Mouse (Mus musculus) G1E-ER4 (cell line): ENCODE measurements around the gene Tbxas1. TPM values are rescaled to one million over a fixed set of nuclear protein-coding genes. Genes with fewer than 3 reads are reported as not detected.

Source experiments
- GATA1 ChIP-seq: IDR thresholded peaks from one replicate; pipeline ENCODE4 v1.8.0; 2012; ENCODE audit warnings: low read length, inconsistent platforms
- polyA plus RNA-seq: library from polyadenylated mRNA; stranded (reverse); fragments of >175 nt; gene quantifications from 2 replicates; pipeline ENCODE4 v1.2.3, GENCODE M21; 2012

Gene Tbxas1
- polyA plus RNA-seq, 1 experiment, result 0.03 TPM

DNA sequence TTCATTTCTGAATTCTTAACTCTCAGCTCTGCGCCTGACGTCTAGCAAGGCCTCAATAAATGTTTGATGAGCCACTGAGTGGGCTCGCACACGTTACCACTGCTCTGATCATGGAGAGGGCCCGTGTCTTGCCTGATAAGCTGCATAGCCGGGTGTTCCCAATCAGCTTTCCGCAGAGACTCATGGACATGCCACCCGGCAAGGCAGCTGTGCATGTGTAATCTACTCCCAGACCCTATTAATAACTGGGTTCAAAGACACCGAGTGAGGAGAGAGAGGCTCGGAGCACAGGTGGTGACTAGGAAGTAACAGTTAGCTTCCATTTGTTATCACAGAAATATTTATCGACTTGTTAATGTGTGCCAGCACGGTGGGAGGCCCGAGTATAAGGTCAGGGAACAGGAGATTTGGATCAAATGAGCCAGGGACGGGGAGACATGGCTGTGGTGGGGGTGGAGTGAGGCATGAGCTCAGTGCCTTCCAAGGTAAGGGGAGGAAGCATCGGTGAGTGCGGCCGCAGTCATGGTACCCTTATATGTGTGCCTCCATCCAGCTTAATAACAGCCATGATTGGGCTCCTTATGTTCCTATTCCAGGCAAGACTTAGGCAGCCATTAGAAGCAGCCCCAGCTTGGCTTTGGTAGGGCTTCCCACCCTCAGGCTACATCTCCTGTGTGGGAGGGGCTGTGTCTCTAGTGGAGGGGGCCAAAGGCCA is 46.0 kb downstream of the Tbxas1 start:
- TF ChIP-seq GATA1, result peak; percentile 82

DNA sequence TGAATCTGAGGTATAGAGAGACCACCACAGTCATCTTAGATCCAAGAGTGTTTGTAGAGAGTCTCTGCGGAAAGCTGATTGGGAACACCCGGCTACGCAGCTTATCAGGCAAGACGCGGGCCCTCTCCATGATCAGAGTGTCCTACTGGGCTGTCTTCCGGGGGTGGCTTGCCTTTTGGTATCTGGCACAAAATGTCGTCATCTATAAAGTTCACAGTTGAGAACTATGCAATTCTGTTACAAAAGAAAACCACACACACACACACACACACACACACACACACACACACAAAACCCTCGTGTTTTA is 46.6 kb downstream of the Tbxas1 start:
- no peak for TF ChIP-seq GATA1

DNA sequence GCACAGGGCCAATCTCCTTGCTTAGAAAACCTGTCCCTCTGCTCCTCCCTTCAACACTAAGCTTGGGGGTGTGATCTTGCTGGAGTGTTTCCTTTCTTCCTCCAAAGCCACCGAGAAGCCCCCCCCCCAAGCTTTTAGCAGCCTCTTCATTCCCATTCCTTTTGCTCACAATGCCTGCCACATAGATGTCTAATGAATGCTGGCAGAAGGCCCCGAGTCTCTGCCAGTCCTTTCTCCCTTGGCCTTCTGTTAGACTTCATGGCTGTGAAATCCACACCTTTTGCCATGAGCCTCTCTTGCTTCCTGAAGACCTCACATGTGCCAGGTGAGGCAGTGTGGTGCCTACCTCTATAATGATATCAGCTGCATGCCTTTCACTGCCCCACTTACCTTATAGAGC is 47.3 kb downstream of the Tbxas1 start:
- TF ChIP-seq GATA1, result no peak

DNA sequence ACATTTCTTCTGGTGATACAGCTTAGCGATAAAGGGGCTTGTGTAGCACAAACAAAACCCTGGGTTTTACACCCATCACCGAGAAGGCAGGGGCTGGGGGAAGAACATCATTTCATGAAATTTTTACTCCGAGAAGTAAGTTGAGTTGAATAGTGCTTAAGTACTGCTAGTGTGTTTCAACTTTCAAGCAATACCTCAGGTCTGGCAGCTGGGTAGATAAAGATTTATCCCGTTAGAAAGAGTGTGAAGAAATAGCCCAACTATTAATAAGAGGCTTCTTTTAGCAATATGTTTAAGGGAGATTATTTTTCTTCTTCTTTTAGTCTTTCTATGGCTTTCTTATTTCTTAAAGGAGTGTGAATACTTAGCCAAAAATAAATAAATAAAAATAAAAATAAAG is 48.2 kb downstream of the Tbxas1 start:
- TF ChIP-seq GATA1, result no peak

DNA sequence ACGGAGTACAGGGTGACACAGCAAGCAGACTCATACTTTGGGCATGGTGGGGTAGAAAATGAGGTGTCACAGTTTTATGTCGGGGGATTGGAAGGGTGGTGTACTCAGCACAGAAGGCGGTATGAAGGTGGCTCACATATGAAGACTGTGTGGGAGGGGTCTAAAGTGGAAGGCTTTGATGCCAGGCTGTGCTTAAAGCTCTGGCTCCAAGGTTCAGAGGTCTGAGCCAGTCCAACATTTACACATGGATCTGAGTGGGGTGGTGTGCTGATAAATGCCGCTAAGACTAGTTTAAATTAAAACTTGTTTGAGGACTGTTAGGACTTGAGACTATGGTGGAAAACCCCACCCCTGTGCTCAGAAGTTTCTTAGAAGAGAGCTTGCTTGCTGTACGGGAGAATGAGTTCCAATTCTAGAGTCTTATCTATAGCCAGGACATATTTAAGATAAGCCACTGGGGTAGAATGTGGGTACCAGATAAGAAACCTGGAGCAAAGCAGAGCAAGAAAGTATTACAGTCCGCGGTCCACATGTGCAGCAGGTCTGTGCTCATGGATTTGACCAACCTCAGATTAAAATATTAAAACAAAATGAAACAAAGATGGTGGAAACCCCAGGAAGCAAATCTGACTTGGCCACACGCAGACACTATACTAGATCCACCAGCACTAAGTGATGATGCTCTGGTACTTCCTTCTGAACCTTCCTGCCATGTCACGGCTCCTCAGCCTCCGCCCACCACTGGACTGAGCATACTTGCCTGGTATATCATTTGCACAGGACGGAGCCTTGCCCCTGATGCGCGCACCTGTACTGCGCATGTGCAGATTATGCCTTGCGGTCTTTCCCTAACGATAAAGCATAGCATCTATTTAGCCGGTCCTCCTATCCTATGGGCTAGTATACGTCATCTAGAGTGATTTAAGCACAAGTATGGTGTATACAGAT is 48.9 kb downstream of the Tbxas1 start:
- TF ChIP-seq GATA1, result peak; percentile 96

DNA sequence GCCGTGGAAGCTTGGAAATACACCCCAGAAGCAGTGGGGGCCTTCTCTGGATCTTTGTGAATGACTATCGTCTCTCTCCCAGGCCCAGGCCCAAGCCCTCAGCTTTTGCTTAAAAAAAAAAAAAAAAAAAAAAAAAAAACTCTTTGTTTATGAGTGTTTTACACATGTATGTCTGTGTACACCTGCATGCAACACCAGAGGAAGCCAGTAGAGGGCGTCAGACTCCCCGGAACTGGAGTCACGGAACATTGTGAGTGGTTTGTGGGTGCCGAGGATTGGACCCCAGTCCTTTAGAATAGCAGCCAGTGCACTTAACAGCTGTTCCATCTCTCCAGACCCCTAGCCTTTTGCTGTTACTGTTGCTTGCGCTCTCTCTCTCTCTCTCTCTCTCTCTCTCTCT is 50.5 kb downstream of the Tbxas1 start:
- no peak for TF ChIP-seq GATA1

DNA sequence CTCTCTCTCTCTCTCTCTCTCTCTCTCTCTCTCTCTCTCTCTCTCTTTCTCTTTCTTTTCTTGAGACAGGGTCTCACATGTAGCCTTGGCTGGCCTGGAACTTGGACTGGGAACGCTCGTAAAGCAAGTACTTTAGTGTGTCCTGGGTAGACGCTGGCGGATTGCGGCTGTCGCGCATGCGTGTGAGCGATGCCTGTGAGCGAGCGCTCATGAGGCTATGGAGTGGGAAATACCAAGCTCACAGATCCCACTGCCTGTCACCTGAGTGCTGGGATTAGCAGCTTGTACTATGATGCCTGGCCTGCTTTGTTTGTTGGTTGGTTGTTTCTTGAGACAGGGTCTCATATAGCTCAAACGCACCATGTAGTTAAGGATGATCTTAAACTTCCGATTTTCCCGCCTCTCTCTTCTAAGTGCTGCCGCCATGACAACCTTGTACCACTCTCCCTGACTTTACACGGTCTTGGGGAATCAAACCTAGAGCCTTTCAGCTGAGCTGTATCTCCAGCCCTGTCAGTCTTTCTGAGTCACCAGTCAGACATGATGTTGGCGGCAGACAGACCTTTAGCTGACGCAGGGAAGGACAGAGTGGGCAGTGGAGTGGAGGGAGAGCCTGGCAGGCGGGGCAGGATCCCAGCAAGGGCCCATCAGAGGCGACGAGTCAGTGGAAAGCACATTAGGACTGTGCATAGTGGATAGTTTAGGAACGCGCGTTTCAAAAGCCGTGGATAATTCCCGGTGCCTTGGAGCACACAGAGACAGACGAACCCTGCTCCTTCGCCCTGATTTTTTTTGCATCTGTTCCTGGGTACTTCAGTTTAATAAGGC is 51.1 kb downstream of the Tbxas1 start:
- TF ChIP-seq GATA1, result no peak

DNA sequence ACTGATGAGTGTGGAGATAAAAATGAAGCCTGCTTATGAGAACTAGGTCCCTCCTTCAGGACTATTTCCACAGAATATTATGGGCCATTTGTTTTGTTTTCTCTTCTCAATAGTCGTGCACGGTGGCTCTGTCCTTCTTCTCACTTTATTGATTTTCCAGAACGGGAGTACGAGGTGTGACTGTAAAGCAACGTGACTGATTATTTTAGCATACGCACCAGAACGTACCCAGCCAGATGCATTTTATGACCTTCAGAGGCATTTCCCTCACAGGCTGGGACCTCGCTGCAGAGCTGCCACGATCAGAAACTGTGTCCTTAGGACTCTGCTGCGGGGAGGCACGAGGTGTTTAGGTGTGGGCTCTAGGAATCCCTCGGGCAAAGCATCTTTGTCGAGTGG is 51.8 kb downstream of the Tbxas1 start:
- no peak for TF ChIP-seq GATA1

DNA sequence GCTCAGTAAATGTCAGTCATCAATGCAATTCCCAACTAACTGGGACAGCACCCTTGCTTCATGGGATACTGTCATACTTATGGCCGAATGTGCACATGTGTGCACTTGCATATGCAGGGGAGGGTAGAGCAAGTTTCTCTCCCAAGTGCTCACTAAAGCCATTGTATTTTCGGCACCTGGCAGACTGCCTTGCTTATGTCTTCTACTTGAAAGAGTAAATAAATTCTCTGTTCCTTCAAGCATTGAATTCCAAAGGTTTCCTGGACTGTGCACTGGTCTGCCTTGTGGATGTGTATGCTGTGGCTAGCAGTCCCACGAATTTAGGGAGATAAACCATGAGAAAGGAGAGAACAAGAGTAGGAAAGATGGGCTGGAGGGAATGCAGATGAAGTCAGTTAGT is 53.3 kb downstream of the Tbxas1 start:
- TF ChIP-seq GATA1, result no peak

DNA sequence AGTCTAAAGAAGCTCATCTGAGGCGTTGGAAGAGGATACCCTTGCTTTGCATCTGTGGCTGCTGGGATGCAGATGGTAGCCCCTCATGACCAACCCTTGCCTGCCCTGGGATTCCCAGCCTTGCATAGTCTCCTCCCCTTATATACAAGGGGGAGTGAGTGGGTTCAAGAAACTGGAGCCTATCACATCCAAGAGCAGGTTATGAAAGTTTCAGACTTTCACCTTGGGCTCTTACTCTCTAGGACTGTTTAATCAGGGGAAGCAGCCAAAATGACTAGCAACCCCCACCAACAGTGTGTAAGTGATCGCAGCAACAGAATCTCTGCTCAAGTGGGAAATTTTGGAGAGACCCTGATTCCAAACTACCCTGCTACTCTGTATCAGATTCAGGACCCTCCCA is 60.8 kb downstream of the Tbxas1 start:
- TF ChIP-seq GATA1, result no peak

DNA sequence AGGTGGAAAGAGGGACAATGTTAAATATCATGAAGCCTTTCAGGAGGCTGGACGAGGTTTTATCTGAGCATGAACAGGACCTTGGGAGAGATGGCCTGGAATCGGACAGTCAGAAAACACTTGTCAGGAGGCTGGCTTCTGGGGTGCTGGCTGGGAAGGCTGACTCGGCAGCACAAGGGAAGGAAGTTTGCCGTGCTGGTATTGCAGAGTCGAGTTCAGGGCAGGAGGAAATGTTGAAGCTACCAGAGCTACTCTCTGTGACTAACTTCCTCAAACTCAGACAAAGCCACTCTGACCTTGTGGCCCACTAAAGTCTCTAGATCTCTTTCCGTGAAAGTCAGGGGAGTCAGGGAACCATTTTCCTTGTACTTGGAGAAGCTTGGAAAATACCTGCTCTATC is 63.2 kb downstream of the Tbxas1 start:
- no peak for TF ChIP-seq GATA1

DNA sequence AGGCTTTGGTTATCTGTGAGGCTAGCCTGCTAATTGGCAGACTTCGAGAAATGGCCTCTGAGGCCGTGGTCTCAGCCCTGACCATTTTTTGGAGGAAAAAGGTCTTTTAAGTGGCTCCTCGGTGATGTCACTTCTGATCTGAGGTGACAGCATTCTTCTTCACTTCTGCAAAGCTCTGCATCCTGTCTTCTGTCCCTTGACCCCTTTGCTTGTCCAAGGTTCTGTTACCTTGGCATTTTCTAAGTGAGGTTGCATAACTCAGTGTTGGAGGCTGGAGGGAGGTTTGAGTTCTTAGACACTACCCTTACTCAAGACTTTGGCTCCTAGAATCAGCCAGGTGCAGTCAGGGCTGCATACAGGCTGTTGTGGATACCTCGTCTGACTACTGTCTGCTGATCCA is 63.9 kb downstream of the Tbxas1 start:
- no peak for TF ChIP-seq GATA1

DNA sequence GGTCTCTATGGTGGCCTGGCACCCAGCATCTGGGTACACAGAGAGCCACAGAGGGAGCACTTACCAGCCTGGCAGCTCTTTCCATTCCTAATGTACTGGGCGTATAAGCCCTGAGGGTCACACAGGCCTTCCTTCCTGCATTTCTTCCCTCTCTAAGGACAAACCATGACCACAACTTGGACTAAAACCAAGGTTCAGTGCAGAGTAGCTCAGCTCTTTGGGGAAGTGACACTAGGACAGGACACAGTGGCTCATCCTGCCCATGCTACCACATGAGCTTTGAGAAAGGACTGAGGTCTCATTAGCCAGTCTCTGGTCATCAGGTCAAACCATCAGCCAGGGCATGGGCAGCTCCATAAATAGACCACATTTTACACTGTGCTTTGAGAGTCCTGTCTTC is 65.8 kb downstream of the Tbxas1 start:
- TF ChIP-seq GATA1, result no peak

DNA sequence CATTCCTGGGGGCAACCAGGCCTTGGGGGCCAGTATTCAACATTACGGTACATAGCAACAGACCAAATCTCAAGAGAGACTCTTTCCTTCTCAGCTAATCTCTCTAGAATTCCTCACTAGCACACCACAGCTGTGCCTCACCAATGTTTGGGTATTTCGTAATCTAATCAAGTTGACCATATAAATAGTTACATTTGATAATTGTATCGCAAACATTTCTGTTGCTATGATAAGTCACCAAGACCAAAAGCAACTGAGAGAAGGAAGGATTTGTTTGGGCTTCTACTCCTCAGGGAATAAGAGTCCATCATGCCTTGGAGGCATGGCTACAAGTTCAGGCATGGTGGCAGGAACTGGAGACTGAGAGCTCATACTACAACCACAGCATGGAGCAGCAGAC is 67.6 kb downstream of the Tbxas1 start:
- no peak for TF ChIP-seq GATA1

DNA sequence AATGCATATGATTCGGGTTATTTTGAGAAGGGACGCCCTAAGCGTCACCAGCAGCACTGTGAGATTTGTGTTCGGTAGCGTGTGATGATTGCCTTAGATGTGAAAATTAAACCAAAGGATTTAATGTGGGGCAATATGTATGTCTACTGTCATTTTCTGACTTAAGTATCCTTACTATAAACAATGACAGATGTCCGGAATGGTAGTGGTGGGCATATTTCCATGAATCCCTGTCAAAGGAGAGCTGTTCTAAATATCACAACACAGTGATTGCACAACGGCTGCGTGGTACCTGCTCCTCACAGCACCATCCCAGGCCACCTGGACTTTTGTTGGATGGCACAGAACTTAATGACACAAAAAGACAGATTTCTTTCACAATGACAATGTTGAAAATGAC is 69.2 kb downstream of the Tbxas1 start:
- TF ChIP-seq GATA1, result no peak

DNA sequence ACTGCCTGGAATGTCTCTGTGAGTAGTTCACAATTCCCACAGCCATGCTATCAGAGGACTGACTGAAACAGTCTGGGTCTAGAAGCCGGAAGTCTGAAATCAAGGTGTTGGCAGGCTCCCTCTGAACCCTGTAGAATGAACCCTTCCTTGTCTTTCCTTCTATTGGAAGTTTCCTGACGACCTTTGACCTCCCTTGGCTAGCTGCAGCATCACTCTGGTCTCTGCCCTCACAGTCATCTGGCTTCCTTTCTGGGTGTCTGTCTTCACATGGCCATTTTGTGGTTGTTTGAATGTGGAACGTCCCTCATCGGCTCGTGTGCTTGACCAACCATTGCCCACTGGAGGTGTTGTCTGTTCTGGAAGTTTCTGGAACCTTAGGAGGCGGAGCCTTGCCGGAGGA is 69.6 kb downstream of the Tbxas1 start:
- no peak for TF ChIP-seq GATA1

DNA sequence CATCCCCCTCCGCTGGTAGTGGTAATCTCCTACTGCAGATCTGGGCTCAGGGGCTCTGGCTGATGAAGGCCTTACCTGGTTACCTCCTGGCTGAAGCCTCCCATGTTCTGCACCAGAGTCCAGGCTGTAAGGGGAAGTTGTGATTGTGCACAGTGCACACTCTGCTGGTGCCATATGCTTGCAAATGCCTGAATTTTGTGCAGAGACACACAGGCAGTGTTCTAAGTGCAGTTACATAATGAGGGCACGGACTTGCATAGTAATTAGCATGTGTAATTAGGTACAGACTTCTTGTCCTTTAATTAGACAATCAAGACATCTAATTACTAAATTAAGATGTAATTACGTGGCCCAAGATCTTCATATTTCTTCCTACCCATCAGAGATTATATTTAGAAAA is 70.5 kb downstream of the Tbxas1 start:
- TF ChIP-seq GATA1, result no peak
